Mouse (Mus musculus): ENCODE measurements around the gene Pik3r5. TPM values are rescaled to one million over a fixed set of nuclear protein-coding genes. Genes with fewer than 3 reads are reported as not detected.

The Pik3r5 gene
- total RNA-seq, 1 experiment from 2014 or later, result 66.2 TPM

DNA sequence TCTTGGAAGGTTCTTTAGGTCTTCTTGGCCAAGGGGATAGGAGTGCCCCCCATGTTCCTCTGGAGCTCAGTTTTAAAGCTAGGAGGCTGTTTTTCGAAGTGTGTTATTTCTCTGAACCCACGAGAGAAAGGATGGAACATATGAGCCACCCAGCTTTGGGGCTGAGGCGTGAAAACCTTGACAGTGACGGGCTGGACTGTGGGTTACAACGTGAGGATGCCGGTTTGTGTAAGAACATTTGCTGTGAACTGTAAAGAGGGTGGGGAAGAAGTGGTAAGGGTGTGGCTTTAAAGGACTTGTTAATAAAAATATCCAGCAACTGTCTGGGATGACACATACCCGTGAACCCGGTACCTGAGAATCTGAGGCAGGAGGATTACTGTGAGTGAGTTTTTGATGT is 10.4 kb downstream of the Pik3r5 start:
- ATAC-seq (replicated peaks; ENCODE audit: insufficient number of reproducible peaks, low FRiP score, low TSS enrichment, poor library complexity, severe bottlenecking), result no peak

DNA sequence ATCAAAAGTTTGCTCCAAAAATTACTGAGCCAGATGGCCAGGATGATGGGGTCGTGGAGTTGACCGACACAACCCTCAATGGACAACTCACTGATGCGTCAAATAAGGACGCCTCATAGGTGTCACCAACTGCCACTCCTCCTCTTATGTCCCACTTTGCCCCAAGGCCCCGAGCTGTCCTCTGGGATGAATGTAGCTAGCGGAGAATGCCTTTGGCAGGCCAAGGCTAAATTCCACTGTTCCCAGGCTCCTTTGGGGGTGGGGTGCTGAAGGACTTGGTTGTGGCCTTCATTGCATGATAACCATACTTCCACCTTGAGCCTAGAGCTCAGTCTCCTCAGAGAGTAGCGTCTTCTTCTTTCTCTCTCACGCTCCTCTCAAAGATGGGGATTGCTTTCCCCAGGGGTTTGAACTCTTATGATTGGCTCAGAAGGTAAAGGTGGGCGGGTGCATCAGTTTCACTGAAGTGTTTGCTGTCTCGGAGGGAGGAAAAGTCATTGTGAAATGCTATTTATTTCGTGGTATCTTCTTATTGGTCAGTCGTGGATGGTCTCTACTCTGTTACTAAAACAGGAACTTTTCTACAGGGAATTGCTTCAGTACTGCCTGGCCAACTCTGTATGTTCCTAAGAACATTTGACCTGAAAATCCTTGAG is 11.2 kb downstream of the Pik3r5 start:
- ATAC-seq (replicated peaks; ENCODE audit: insufficient number of reproducible peaks, low FRiP score, low TSS enrichment, poor library complexity, severe bottlenecking), result peak; percentile 61

DNA sequence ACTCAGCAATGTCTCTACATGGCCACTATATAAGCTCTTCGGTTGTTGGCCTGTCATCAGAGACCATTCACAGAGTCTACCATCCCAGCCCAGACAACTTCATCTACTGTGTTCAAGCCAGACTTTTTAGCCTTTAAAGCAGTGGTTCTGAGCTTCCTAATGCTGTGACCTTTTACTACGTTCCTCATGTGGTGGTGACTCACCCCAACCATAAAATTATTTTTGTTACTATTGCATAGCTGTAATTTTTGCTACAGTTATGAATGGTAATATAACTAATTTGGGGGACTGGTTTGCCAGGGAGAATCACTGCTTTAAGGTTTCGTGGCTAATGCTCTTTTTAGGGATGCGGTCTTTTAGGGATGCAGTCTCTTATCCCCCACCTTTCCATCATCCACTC is 14.0 kb downstream of the Pik3r5 start:
- peak; percentile 38 for ATAC-seq (replicated peaks; ENCODE audit: insufficient number of reproducible peaks, low FRiP score, low TSS enrichment, poor library complexity, severe bottlenecking)

DNA sequence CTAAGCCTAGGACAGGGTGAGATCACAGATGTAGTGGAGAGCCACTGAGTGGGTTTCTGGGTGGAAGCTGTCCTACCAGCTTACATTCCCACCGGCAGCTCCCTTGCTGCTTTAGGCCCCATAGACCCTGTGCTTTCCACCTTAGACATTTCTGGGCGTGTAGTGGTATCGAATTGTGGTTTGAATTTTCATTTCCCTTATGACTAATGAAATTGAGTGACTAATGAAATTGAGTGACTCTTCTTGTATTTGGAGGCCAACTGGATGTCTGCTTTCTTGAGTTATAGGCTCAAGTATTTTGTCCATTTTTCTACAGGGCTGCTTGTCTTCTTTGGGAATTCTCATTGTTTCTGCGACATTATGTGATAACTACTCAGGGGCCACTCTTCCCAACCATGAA is 14.6 kb downstream of the Pik3r5 start:
- ATAC-seq (replicated peaks; ENCODE audit: insufficient number of reproducible peaks, low FRiP score, low TSS enrichment, poor library complexity, severe bottlenecking), result peak; percentile 11; the same call in 1 of the 2 replicates

DNA sequence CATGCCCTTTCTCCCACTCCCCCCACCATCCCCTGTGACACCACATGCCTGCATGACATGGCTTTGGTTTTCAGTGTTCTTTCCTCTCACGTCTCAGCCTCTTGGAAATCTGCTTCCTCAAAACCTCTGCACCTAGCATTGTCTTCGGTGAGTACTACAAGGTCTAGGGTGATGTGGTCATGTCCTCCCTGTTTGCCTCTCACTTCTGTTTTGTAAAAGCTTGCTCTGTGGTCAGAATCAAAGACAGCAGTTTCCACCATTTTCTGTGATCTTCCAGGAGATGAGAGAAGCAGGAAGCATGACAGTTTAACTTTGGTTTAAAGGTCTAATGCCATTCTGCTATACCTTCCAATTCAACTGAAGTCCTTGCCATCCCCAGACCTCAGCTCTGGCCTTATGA is 15.3 kb downstream of the Pik3r5 start:
- ATAC-seq (replicated peaks; ENCODE audit: insufficient number of reproducible peaks, low FRiP score, low TSS enrichment, poor library complexity, severe bottlenecking), result peak; percentile 7; the same call in 1 of the 2 replicates

DNA sequence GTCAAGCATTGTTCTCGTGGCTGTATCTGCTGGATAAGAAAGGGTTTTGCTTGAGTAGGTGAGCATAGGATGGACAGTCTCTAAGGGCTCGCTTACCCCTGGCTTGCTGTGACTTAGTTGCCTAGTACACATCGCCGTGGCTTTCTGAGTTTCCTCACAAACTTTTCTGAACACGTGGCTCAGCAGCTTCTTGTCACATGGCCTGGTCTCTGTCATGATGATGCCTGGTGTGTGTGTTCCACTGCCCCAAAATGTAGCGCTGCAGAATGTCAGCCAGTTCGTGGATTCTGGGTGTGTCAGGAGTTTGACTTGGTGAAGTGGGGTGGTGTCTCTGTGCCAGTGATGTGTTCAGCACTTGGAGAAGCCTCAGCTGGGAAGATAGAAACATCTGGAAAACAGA is 16.4 kb downstream of the Pik3r5 start:
- ATAC-seq (replicated peaks; ENCODE audit: insufficient number of reproducible peaks, low FRiP score, low TSS enrichment, poor library complexity, severe bottlenecking), result no peak

DNA sequence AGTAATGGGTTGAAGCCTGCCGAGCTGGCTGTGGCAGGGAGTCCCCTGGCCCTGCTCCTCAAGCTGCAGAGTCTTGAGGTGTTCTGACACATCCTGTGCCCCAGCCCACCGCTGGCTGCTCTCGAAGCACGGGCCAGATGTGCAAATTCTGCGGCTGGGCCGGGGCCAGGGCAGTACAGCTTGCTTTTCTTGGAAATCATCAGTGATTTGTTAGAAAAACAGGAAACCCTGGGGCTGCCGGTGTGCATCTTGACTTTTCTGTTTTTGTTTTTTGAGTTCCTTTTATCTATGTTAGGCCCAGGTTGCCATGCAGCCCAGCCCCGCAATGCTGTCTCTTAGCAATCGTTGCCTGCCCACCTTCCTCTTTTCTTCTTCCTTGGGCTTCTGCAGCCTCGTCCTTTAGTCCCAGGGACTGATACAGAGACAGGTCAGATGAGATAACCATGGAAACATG is 19.4 kb downstream of the Pik3r5 start:
- ATAC-seq (replicated peaks; ENCODE audit: insufficient number of reproducible peaks, low FRiP score, low TSS enrichment, poor library complexity, severe bottlenecking), result 0 out of 2 replicates have a peak, but pooled peaks have one; percentile 33

DNA sequence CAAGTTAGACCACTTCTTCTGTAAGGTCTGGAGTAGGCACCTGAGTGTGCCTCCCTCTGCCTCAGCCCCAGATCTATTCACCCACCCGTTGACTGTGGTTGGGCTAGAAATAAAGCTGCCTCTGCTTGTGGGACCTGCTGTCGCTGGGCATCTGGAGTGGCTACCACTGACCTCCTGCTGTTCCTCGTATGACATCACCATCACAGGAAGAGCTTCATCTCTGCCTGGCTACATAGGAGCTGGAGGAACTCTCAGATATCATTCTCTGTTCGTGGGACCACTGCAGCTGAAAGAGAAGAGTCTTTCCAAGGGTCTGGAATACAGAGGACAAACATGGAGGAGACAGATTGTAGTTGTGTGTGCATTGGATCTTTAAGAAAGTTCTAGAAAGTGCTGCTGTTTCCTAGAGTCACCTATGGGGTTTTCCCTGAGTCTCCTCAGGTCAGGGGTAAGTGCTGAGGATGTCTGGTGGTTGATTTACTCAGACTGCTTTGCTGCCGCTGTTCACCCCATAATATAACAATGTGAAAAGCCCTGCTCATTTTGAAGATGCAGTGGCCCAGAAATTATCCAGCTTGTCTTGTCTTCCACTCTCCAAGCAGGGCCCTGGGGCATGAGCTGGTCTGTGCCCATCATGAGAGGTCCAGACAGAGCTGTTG is 20.0 kb downstream of the Pik3r5 start:
- ATAC-seq (replicated peaks; ENCODE audit: insufficient number of reproducible peaks, low FRiP score, low TSS enrichment, poor library complexity, severe bottlenecking), result no peak

DNA sequence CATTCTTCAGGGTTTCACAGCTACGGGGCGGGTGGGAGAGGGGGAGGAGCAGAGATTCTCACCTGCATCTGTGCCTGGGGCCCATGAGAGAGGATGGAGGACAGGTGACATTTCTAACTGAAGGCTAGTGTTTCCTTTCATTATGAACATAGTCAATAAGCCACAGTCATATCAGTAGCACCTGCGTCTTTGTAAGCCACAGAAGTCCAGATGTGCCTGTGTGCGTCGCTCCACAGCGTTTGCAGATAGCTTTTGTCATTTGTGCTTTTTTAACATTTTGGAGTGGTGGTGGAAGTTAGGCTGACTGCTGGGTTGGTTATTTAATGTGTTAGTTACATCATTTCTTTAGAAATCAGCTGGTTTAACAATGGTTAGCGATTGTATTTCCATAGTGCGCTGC is 20.8 kb downstream of the Pik3r5 start:
- no peak for ATAC-seq (replicated peaks; ENCODE audit: insufficient number of reproducible peaks, low FRiP score, low TSS enrichment, poor library complexity, severe bottlenecking)

DNA sequence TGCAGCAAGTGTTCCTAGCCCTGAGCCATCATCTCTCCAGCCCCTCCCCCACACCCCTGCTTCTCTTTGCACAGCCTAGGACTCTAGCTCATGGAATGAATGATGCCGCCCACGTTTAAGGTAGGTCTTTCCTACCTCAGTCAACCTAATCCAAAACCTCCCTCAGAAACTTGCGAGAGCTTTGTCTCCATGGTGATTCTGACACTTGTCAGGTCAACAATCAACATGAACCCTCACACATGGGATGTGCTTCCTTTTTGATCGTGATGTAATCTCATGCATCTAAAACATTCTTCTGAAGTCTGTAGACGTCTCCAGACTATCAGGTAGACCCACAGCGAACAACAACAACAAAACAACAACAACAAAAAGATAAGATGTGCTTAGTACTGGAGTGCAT is 21.4 kb downstream of the Pik3r5 start:
- no peak for ATAC-seq (replicated peaks; ENCODE audit: insufficient number of reproducible peaks, low FRiP score, low TSS enrichment, poor library complexity, severe bottlenecking)

DNA sequence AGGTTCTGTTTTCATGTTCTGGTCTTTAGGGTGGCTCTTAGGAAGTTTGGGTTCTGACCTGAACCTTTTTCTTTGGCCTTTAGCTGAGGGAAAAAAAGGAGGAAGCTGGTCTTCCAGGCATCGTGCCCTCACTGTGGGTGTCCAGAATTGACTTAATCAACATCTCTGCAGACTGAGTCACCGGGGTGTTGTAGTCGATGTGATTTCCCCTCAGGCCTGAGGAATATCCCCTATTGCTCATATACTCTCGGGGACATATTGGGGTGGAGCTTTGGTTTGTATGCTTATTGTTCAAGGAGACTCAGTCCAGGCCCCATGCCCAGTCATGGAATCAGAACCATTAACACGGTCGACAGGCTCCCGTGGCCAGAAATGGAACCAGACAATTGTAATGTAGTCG is 26.2 kb downstream of the Pik3r5 start:
- peak; percentile 86 for ATAC-seq (replicated peaks; ENCODE audit: insufficient number of reproducible peaks, low FRiP score, low TSS enrichment, poor library complexity, severe bottlenecking)

DNA sequence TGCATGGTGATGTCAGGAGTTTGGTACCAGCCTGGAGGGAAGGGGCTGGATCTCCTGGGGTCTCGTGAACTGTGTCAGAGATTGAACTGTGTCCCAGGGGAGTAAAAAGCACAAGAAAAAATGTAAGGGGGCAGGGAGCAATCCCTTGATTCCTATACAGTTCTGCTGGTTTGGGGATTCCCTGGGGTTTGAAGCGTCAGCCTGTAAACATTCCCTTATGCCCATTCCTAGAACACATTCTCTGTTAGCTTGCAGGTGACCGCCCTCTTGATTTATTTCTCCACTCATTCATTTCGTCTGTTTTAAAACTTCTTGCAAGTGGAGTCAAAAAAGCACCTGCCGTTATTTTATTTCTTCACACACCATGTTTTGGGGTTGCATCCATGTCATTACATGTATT is 27.1 kb downstream of the Pik3r5 start:
- ATAC-seq (replicated peaks; ENCODE audit: insufficient number of reproducible peaks, low FRiP score, low TSS enrichment, poor library complexity, severe bottlenecking), result no peak

DNA sequence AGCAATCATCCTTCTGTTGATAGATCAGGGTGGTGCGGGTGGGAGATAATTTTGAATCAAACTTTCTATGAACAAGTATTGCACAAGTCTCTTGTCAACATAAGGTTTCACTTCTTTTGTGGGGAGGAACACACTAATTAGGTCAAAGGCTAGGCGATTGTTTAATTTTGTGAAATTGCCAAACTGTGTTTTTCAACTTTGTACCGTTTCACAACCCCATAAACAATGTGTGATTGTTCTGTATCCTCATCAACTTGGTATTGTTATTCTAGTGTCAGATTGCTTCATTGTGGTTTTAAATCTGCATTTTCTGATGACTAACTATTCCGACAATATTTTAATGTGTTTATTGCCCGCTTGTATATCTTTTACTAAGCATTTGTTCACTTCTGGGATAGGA is 27.6 kb downstream of the Pik3r5 start:
- peak; percentile 67 for ATAC-seq (replicated peaks; ENCODE audit: insufficient number of reproducible peaks, low FRiP score, low TSS enrichment, poor library complexity, severe bottlenecking)

DNA sequence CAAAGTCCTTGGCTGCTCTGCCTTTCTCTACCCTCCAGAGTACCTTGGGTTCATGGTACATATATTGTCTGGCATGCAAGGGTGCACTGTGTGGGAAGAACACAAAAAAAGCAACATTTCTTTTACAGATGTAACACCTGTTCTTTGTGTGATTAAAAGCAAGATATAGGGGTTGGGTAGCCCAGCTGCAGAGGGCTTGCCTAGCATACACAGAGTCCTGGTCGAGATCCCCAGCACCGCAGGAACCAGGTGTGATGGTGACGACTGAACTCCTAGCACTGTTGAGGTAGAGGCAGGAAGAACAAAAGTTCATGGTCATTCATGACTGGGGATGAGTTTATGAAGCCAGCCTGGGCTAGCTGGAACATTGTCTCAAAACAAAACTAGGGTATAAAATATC is 30.8 kb downstream of the Pik3r5 start:
- ATAC-seq (replicated peaks; ENCODE audit: insufficient number of reproducible peaks, low FRiP score, low TSS enrichment, poor library complexity, severe bottlenecking), result no peak

DNA sequence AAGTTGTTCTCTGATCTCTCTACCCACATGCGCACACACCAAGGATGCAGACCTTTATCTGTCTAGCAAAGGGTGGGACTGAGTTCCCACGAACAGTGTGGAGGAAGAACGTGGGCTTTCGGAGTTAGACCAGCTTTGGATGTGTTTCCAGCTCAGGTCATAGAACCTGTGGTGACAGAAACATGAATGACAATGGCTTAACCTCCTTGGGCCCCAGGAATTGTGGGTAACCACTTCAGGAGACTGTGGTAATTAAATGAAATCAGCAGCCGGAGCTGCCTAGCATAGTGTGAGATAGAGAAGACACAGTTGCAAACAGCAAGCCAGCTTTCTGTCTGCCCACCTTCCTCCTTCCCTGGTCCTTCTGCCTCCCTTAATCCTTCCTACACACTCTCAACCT is 32.3 kb downstream of the Pik3r5 start:
- ATAC-seq (replicated peaks; ENCODE audit: insufficient number of reproducible peaks, low FRiP score, low TSS enrichment, poor library complexity, severe bottlenecking), result no peak

DNA sequence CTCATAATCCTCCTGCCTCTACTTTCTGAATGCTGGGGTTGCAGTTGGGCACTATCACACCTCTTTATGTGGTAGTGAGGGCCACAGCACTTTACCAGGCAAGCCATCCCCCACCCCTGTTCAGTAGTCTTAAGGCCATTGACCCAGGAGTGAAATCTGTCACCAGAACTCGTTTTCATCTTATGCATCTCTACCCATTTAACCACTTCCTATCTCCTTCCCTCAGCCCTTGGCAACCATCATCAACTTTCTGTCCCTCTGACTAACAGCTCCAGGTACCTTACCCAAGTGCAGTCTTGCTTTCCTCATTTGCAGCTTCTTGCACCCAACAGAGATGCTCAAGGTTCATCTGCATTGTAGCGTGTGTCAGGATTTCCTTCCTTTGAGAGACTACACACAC is 33.2 kb downstream of the Pik3r5 start:
- ATAC-seq (replicated peaks; ENCODE audit: insufficient number of reproducible peaks, low FRiP score, low TSS enrichment, poor library complexity, severe bottlenecking), result no peak

DNA sequence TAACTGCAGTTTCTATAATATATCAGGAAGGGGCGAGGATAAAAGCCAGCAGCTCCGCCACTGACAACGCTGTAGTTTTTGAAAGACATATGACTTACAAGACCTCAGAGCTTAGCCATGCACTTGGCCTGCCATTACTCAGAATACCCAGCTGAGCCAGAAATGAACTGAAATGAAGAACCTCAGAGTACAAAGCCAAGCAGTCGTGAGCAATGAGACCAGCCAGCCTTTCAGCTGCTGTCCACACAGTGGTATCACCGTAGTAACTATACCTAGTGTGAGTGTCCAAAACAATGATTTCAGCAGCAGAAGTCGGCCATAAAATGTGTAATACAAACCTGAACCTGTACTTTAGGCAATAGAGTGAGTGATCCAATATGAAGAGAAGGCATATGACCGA is 35.5 kb downstream of the Pik3r5 start:
- ATAC-seq (replicated peaks; ENCODE audit: insufficient number of reproducible peaks, low FRiP score, low TSS enrichment, poor library complexity, severe bottlenecking), result no peak

DNA sequence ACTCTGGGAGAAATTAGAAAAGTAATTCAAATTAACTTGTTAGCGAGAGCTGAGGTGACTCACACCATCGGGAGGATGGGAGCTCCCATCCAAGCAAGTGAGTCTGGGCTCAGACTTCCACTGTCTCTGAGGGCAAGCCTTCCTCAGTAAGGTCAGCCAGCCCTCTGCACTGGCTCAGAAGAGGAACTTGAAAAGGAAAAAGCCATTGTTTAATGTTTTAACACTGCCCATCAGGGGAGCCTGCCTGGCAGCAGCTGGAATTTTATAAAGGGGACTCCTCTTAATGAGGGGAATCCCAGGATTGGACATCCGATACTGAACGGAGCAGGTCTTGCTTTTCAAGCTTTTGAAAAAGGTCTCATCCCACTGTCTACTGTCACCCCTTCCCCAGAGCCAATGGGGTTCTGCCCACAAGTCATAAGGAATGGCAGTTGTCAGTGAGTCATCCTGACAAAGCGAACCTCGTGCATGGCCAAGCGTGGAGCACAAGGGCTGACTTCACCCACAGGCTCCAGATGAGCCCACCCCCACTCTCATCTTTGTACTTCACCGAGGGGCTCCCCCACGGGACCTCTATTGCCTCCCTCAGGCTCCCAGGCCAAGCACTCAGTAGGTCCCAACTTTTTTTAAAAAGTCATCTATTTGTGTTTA is 36.2 kb downstream of the Pik3r5 start:
- no peak for ATAC-seq (replicated peaks; ENCODE audit: insufficient number of reproducible peaks, low FRiP score, low TSS enrichment, poor library complexity, severe bottlenecking)

DNA sequence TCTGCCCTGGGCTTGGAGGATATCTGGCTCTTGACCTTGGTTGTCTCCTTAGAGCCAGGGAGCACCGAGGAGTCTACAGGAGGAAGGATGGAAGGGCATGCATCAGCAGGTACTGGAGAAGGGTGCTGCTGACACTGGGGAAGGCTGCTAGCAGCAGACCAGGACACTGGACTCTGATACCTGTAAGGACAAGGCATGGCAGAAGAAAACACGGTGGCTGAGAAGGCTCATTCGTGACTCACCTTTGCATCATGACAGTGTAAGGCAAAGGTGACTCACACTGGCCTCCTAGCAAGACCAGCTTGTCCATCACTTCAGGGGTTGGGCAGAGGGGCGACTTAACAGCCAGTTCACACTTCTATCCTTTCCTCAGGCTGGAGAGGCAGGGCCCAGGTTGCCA is 37.0 kb downstream of the Pik3r5 start:
- ATAC-seq (replicated peaks; ENCODE audit: insufficient number of reproducible peaks, low FRiP score, low TSS enrichment, poor library complexity, severe bottlenecking), result no peak
